Mouse (Mus musculus) kidney, embryonic 14.5 days (tissue): ENCODE results near the gene Pdzrn3. TPM values are rescaled to one million over a fixed set of nuclear protein-coding genes. Genes with fewer than 3 reads are reported as not detected.

ENCODE experiments used
- ATAC-seq: fragments of 200-750 bp; cut with Nextera tagmentation; 2 replicates; pipeline ENCODE4 v1.8.0; 2017; ENCODE audit warnings: moderate number of reproducible peaks, mild to moderate bottlenecking, moderate TSS enrichment, moderate library complexity; ENCODE audit not compliant: low FRiP score, low TSS enrichment
- H3K27ac ChIP-seq: fragments of 300-500 bp; sonication (generic); 2 replicates; pipeline ENCODE4 v1.5.1; 2014; ENCODE audit warnings: low read depth, mild to moderate bottlenecking, low read length, moderate library complexity, mixed read lengths
- H3K27me3 ChIP-seq: fragments of 300-500 bp; sonication (generic); 2 replicates; pipeline ENCODE4 v1.6.1; 2014; ENCODE audit warnings: mild to moderate bottlenecking, low read length; ENCODE audit not compliant: control insufficient read depth, insufficient read depth
- H3K36me3 ChIP-seq: fragments of 300-500 bp; sonication (generic); 2 replicates; pipeline ENCODE4 v1.6.1; 2014; ENCODE audit warnings: low read length, mixed read lengths; ENCODE audit not compliant: control insufficient read depth, insufficient read depth
- H3K4me1 ChIP-seq: fragments of 300-500 bp; sonication (generic); 2 replicates; pipeline ENCODE4 v1.6.1; 2014; ENCODE audit warnings: low read length, mixed read lengths; ENCODE audit not compliant: control insufficient read depth, insufficient read depth
- H3K4me2 ChIP-seq: fragments of 300-500 bp; sonication (generic); replicated peaks from 2 replicates; pipeline ENCODE4 v1.6.1; 2014; ENCODE audit warnings: low read depth, mild to moderate bottlenecking, low read length
- H3K4me3 ChIP-seq: fragments of 300-500 bp; sonication (generic); 2 replicates; pipeline ENCODE4 v1.5.1; 2014; ENCODE audit warnings: mild to moderate bottlenecking, low read length
- H3K9ac ChIP-seq: fragments of 300-500 bp; sonication (generic); 2 replicates; pipeline ENCODE4 v1.6.1; 2014; ENCODE audit warnings: low read depth, mild to moderate bottlenecking, low read length, moderate library complexity
- H3K9me3 ChIP-seq: fragments of 300-500 bp; sonication (generic); 2 replicates; pipeline ENCODE4 v1.6.1; 2016; ENCODE audit warnings: low read length; ENCODE audit not compliant: control insufficient read depth
- WGBS: fragments of 180-500 bp; shearing (Covaris S2); extraction: QIAGEN DNeasy Blood & Tissue Kit; methylation state at CpG from one replicate; pipeline ENCODE4 v1.1.7; 2014; 5-methylcytosine and 5-hydroxymethylcytosine counted together
- polyA plus RNA-seq: library from polyadenylated mRNA; unstranded; fragments of >200 nt; fragmentation: Nextera tagmentation; extraction: Ambion mirVana; gene quantifications from 2 replicates; pipeline ENCODE4 v1.2.1, GENCODE M21; 2014

The Pdzrn3 gene
- polyA plus RNA-seq, 1 experiment from 2014 or later: 12.1 TPM

DNA sequence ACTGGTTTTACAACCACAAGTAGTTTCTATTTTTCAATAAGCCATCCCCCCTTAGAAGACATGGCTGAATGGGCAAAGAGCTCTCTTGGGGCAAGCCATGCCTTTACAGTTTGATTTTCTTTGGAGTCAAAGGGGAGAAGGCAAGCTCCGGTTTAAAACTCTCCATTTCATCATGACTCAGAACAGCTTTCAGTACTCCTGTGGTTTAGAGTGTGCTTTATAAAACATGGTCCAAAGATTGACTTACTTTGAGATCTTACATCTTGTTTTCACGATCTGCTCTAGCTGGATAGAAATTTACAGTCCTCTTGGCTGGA is 15.1 kb upstream of the Pdzrn3 start:
- WGBS: 21% methylated on average over 2 of the region's 2 CpGs
- H3K27me3 ChIP-seq: no peaks in the 10 kb centered on the region
- H3K9me3 ChIP-seq: no peaks in the 10 kb centered on the region
- H3K4me1 ChIP-seq: peaks cover 7% of the 10 kb centered on the region; the same call in 1 of the 2 replicates
- no peak overlapping the region for H3K4me3 ChIP-seq
- H3K36me3 ChIP-seq: no peaks in the 10 kb centered on the region
- H3K4me2 ChIP-seq: no peak overlapping the region
- no peak overlapping the region for H3K9ac ChIP-seq
- H3K27ac ChIP-seq: no peak overlapping the region
- ATAC-seq: no peak

DNA sequence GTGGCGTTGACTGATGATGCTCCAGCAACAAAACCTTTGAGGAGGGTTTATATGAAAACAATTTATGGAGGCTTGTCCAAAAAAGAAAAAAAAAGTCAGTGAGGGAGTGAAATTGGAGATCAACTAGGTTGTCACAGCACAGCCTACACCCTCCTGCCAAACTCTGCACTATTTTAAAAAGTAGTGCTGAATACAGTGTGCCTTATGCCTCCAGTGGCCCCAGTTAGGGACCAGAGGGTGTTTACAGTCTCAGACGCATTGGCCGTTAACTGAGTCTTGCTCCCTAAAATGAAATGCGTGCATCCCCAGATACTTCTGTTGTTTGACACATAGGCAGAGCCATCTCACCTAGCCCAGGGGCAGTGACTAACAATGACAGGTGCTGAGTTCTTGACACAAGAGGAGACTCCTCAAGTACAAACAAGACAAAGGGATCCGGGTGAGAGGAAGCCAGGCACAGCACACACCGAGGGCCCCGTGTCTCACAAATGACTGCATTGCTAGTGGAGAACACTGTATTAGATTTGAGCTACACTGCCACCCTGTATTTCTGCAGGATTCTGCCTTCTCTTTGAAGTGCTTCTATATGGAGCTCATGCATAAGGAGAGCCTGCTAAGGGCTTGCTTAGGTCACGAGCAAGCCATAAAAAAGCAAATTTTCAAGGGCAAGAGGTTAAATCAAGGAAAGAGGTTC is 14.6 kb upstream of the Pdzrn3 start:
- Histone ChIP-seq H3K9me3 (no peaks in the 10 kb centered on the region), H3K4me1 (peaks cover 7% of the 10 kb centered on the region; the same call in 1 of the 2 replicates), H3K4me3 (no peak overlapping the region), H3K27ac (no peak overlapping the region; the same call in 1 of the 2 replicates), H3K36me3 (no peaks in the 10 kb centered on the region), H3K27me3 (no peaks in the 10 kb centered on the region), H3K4me2 (no peak overlapping the region), H3K9ac (no peak overlapping the region)
- WGBS: 29% methylated on average over 8 of the region's 8 CpGs
- peak; percentile 77 for ATAC-seq

DNA sequence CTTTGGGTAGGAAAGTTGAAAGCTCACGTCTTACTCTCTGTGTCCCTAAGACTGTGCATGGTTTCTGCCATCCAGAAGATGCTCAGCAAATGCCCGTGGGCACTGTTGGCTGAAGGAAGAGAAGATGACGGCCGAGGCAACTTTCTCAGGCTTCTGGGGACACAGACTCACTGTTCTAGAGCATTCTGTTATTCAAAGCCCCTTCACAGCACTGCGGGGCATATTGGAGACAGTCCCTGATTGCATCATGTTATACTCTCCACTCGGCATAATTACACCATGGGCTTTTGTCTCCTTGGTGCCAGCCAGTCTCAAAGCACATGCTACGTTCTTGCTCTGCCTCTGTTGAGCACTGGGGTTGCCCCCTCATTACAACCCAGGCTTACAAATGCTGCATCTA is 7.8 kb upstream of the Pdzrn3 start:
- Histone ChIP-seq H3K4me1 (no peaks in the 10 kb centered on the region), H3K4me2 (no peak overlapping the region), H3K36me3 (no peaks in the 10 kb centered on the region), H3K9ac (no peak overlapping the region), H3K4me3 (no peak overlapping the region), H3K9me3 (no peaks in the 10 kb centered on the region), H3K27ac (no peak overlapping the region), H3K27me3 (peaks cover 1% of the 10 kb centered on the region; the same call in 1 of the 2 replicates)
- no peak for ATAC-seq
- 84% methylated on average over 7 of the region's 7 CpGs for WGBS

DNA sequence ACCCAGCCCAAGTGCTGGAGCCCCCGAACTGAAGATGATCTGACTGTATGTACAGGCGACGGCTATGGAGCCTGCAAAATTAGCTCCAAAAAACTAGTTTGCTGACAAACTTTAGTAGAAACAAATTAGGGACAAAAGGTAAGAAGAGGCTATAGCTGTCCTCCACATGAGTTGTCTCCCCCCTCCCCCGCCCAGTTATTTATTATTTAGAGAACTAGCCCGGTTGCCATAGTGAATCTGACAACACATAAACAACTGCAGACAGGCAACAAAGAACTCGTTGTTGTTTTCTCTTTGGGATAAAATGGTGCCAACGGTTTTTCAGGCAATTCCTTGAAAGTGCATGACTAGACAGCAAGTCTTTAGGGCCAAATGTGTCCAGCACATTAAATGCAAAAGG is 7.3 kb upstream of the Pdzrn3 start:
- H3K4me3 ChIP-seq: no peak overlapping the region
- H3K27me3 ChIP-seq: peaks cover 4% of the 10 kb centered on the region
- H3K4me2 ChIP-seq: no peak overlapping the region
- no peak for ATAC-seq
- no peaks in the 10 kb centered on the region for H3K4me1 ChIP-seq
- no peak overlapping the region for H3K27ac ChIP-seq
- H3K9me3 ChIP-seq: no peaks in the 10 kb centered on the region
- H3K36me3 ChIP-seq: no peaks in the 10 kb centered on the region
- no peak overlapping the region for H3K9ac ChIP-seq
- WGBS: 80% methylated on average over 7 of the region's 7 CpGs

- H3K27ac ChIP-seq: no peak overlapping the region
- no peak overlapping the region for H3K4me2 ChIP-seq
- WGBS: 81% methylated on average over 6 of the region's 6 CpGs
- H3K4me3 ChIP-seq: no peak overlapping the region
- H3K36me3 ChIP-seq: no peaks in the 10 kb centered on the region
- H3K27me3 ChIP-seq: peaks cover 4% of the 10 kb centered on the region
- no peaks in the 10 kb centered on the region; the same call in 1 of the 2 replicates for H3K4me1 ChIP-seq
- H3K9me3 ChIP-seq: no peaks in the 10 kb centered on the region
- no peak overlapping the region for H3K9ac ChIP-seq
- ATAC-seq: no peak
Measured at GRCm38 (mm10) chr6:101384476-101384875, 6.8 kb upstream of the Pdzrn3 start.

DNA sequence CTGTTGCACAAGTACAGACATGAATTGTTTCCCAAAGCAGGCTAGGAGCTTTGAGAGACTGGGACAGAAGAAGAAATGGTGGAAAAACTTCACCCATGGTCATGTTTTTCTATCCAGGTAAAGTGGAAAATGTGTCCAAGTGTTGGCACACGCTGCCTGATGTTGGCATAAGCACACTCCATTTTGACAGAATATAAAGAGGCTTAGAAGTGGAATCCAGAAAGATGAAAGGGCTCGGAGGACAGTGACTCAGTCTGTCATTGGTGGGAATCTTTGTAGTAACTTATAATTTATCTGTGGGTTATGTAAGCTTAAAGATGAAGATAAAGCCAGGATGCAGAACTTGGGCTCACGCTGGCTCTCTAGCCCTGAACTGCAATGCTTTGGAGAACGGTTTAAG is 5.2 kb upstream of the Pdzrn3 start:
- Histone ChIP-seq H3K9me3 (no peaks in the 10 kb centered on the region), H3K27ac (no peak overlapping the region), H3K27me3 (peaks cover 4% of the 10 kb centered on the region), H3K9ac (no peak overlapping the region), H3K4me1 (peaks cover 7% of the 10 kb centered on the region), H3K36me3 (no peaks in the 10 kb centered on the region), H3K4me3 (no peak overlapping the region), H3K4me2 (no peak overlapping the region)
- ATAC-seq: no peak
- WGBS: 85% methylated on average over 4 of the region's 4 CpGs

DNA sequence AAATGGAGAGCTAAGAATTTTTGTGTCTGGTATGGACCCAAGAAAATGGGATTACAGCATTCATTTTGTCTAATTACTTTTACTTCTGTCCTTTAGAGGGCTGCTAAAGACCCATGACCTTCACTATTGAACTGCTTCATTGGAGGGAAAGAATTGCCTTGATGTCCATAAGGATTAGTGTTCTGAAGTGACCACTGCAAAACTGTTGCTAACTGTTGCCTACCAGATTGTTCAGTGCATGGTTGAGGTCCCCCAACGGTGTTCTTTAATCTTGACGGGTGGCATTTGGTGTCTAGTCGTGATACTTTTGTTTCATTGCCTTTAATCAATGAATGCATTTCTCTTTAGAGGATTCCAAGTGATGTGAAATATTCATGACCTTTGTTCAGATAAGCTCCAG is 1.8 kb upstream of the Pdzrn3 start:
- Histone ChIP-seq H3K4me3 (no peak overlapping the region), H3K27ac (no peak overlapping the region), H3K36me3 (no peaks in the 10 kb centered on the region), H3K4me1 (peaks cover 16% of the 10 kb centered on the region), H3K4me2 (no peak overlapping the region), H3K9me3 (no peaks in the 10 kb centered on the region), H3K9ac (no peak overlapping the region), H3K27me3 (peaks cover 4% of the 10 kb centered on the region)
- no peak for ATAC-seq
- 46% methylated on average over 3 of the region's 3 CpGs for WGBS

GRCm38 (mm10) chr6:101377935-101378609 is 375 bp upstream of the Pdzrn3 start:
- WGBS: under 1% methylated on average over 22 of the region's 29 CpGs
- Histone ChIP-seq H3K27me3 (peaks cover 4% of the 10 kb centered on the region), H3K9ac (peak overlapping the region; percentile 82), H3K4me3 (peak overlapping the region; percentile 66), H3K4me2 (peak overlapping the region; percentile 95), H3K36me3 (no peaks in the 10 kb centered on the region; the same call in 1 of the 2 replicates), H3K27ac (peak overlapping the region; percentile 87), H3K4me1 (peaks cover 24% of the 10 kb centered on the region), H3K9me3 (no peaks in the 10 kb centered on the region)
- ATAC-seq: peak; percentile 92

- Histone ChIP-seq H3K4me1 (peaks cover 24% of the 10 kb centered on the region), H3K9me3 (no peaks in the 10 kb centered on the region), H3K4me3 (peak overlapping the region; percentile 66), H3K27ac (peak overlapping the region; percentile 87), H3K4me2 (peak overlapping the region; percentile 95), H3K27me3 (peaks cover 4% of the 10 kb centered on the region), H3K9ac (peak overlapping the region; percentile 82), H3K36me3 (peaks cover 3% of the 10 kb centered on the region; the same call in 1 of the 2 replicates)
- no peak; the same call in 1 of the 2 replicates for ATAC-seq
- WGBS: 5% methylated on average over 10 of the region's 10 CpGs
Measured at GRCm38 (mm10) chr6:101376511-101377166, 1.1 kb downstream of the Pdzrn3 start.
